Mouse (Mus musculus) adrenal gland, postnatal 10 days (tissue): ENCODE results near the gene Mlx. TPM values are rescaled to one million over a fixed set of nuclear protein-coding genes. Genes with fewer than 3 reads are reported as not detected.

Experiments used
- DNase-seq: peaks from one replicate; pipeline ENCODE4 v3.0.0; 2021; ENCODE audit warnings: mixed read lengths
- microRNA-seq: library from miRNA; unstranded; fragments of <30 nt; microRNA quantifications from one replicate; pipeline ENCODE4 v1.2.0, GENCODE M21; 2021
- total RNA-seq, 2 experiments: library from RNA; stranded (reverse); gene quantifications; 2 replicates each; pipeline ENCODE4 v1.2.3; 2021

The Mlx gene
- total RNA-seq, 2 experiments from 2014 or later: 32.9 to 35.0 TPM

- DNase-seq: no peak
Measured at GRCm38 (mm10) chr11:101137000-101137399, 49.9 kb downstream of the Mlx start.

- peak; percentile 61 for DNase-seq
Measured at GRCm38 (mm10) chr11:101138536-101139181, 51.6 kb downstream of the Mlx start.

DNA sequence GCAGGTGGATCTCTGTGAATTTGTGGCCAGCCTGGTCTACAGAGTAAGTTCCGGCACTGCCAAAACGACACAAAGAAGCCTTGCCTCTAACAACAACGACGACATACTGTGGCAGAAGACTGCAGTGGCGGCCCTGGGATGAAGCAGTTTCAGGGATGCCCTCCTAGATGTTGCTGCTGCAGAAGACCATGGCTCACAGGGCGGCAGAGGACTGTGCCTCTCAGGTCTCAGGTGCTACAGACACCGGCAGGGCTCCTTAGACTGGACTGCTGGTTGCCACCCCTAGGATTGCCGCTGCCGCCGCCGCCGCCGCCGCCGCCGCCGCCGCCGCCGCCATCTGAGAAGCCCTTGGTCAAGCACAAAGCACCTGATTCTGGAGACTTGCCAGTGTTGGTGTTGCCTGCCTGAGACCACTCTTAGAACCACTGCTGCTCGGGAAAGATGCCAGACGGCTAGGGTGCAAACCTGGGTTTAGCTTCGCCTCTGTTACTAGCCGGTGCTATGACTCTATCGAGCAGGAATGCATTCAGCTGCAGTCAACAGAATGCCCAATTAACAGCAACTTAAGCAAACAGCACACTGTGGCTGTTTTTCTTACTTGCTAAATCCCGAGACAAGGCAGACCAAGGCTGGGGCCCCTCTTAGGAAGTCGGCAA, 53.2 kb downstream of the Mlx start:
- DNase-seq: no peak

DNA sequence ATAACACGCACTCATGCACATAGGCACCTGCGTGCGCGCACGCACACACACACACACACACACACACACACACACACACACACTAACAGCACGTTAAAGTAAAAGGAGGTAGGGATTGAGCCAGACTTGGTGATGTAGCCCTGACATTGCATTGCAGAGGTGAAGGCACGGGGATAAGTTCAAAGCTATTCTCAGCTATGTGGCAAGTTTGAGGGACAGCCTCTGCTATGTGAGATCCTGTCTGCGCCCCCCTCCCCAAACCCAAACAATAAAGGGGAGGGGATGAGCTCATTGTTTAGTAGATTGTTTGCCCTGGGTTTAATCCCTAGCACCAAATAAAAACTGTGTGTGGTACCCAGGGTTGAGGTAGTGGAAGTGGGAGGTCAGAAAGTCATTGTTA, 54.0 kb downstream of the Mlx start:
- no peak for DNase-seq

Small RNAs within 50 kb of the gene (microRNA-seq; reads per million reads assigned to microRNA genes)
- not detected for gene Gm27626

Other genes with a start within 250 kb of the Mlx start
- gene Stat5b, start 236.6 kb upstream of the Mlx start, total RNA-seq: 10 to 100 TPM; 60.7 to 72.7 TPM
- gene Stat5a, start 227.9 kb upstream of the Mlx start, total RNA-seq: 10 to 100 TPM; 37.1 to 52.7 TPM
- gene Stat3, start 147.7 kb upstream of the Mlx start, total RNA-seq: 10 to 100 TPM; 68.2 to 75.6 TPM
- 100 to 1,000 TPM; 327 to 368 TPM for gene Cavin1, start 116.4 kb upstream of the Mlx start, total RNA-seq
- 10 to 100 TPM; 93.4 to 95.8 TPM for gene Atp6v0a1, start 77.8 kb upstream of the Mlx start, total RNA-seq
- 10 to 100 TPM; 27.3 to 28.2 TPM for gene Naglu, start 17.3 kb upstream of the Mlx start, total RNA-seq
- under 1 TPM; 0.45 to 0.67 TPM for gene Hsd17b1, start 8.9 kb upstream of the Mlx start, total RNA-seq
- 100 to 1,000 TPM in 1 of 2 experiments, 10 to 100 TPM in 1; 98.0 to 102 TPM for gene Coasy, start 4.7 kb upstream of the Mlx start, total RNA-seq
- 1 to 10 TPM; 6.6 to 7.1 TPM for gene Psmc3ip, start 8.2 kb downstream of the Mlx start, total RNA-seq
- gene Retreg3, start 32.6 kb downstream of the Mlx start, total RNA-seq: 10 to 100 TPM; 50.8 to 53.2 TPM
- 10 to 100 TPM; 42.6 to 44.6 TPM for gene Tubg1, start 32.7 kb downstream of the Mlx start, total RNA-seq
- 1 to 10 TPM; 6.9 to 7.2 TPM for gene Tubg2, start 68.6 kb downstream of the Mlx start, total RNA-seq
- gene Cntnap1, start 83.2 kb downstream of the Mlx start, total RNA-seq: 10 to 100 TPM; 12.1 to 15.9 TPM
- 10 to 100 TPM; 26.2 to 40.8 TPM for gene Plekhh3, start 84.1 kb downstream of the Mlx start, total RNA-seq
- gene Ccr10, start 88.2 kb downstream of the Mlx start, total RNA-seq: under 1 TPM; 0.78 to 1.00 TPM
- gene Ezh1, start 139.2 kb downstream of the Mlx start, total RNA-seq: 10 to 100 TPM; 27.9 to 37.9 TPM
- gene Ramp2, start 158.8 kb downstream of the Mlx start, total RNA-seq: 100 to 1,000 TPM; 101 to 116 TPM
- gene Vps25, start 166.4 kb downstream of the Mlx start, total RNA-seq: 100 to 1,000 TPM; 109 to 112 TPM
- gene Wnk4, start 173.3 kb downstream of the Mlx start, total RNA-seq: 1 to 10 TPM; 2.5 to 3.6 TPM
- 1 to 10 TPM in 1 of 2 experiments, under 1 TPM in 1; 0.63 to 1.4 TPM for gene Cntd1, start 191.7 kb downstream of the Mlx start, total RNA-seq
- 10 to 100 TPM; 79.8 to 84.3 TPM for gene Coa3, start 191.8 kb downstream of the Mlx start, total RNA-seq
- gene Becn1, start 215.0 kb downstream of the Mlx start, total RNA-seq: 100 to 1,000 TPM; 132 to 133 TPM
- gene Psme3, start 228.9 kb downstream of the Mlx start, total RNA-seq: 100 to 1,000 TPM; 125 to 132 TPM
- 1 to 10 TPM; 6.0 to 9.0 TPM for gene Aoc2, start 237.8 kb downstream of the Mlx start, total RNA-seq
- 100 to 1,000 TPM; 103 to 122 TPM for gene Aoc3, start 243.3 kb downstream of the Mlx start, total RNA-seq